Mouse (Mus musculus): ENCODE results near the gene Slc30a3.
A peak's percentile ranks its signal among the peaks of the same experiment; 100 is the strongest.
"Not testable (repeated sequence)": the region's sequence is repeated elsewhere in the genome, so short reads cannot be mapped to it uniquely, and the experiment has no call there.

The Slc30a3 gene

GRCm38 (mm10) chr5:31093151-31094041 lies 14.6 kb downstream of the Slc30a3 start:
- DNase-seq (ENCODE audit: low spot score in 2 of 2) = peak in 1 of 2 experiments; percentile 29

- no peak for DNase-seq (ENCODE audit: low spot score in 2 of 2)
These were observed 15.6 kb downstream of the Slc30a3 start for GRCm38 (mm10) chr5:31092231-31092975.

- DNase-seq (ENCODE audit: low spot score in 2 of 2) = no peak
These were observed 20.9 kb downstream of the Slc30a3 start for GRCm38 (mm10) chr5:31087131-31087530.

GRCm38 (mm10) chr5:31086606-31087005 lies 21.4 kb downstream of the Slc30a3 start:
- no peak for DNase-seq (ENCODE audit: low spot score in 2 of 2)

GRCm38 (mm10) chr5:31083949-31084348 lies 24.1 kb downstream of the Slc30a3 start:
- no peak for DNase-seq (ENCODE audit: low spot score in 2 of 2)

- DNase-seq (ENCODE audit: low spot score in 2 of 2) = no peak
These were observed 25.0 kb downstream of the Slc30a3 start for GRCm38 (mm10) chr5:31082935-31083625.

- DNase-seq (ENCODE audit: low spot score in 2 of 2) = peak in 1 of 2 experiments; percentile 70
These were observed 25.7 kb downstream of the Slc30a3 start for GRCm38 (mm10) chr5:31082355-31082754.

GRCm38 (mm10) chr5:31081386-31081785 lies 26.7 kb downstream of the Slc30a3 start:
- DNase-seq (ENCODE audit: low spot score in 2 of 2) = peak in 1 of 2 experiments; percentile 62

- DNase-seq (ENCODE audit: low spot score in 2 of 2) = no peak
These were observed 27.3 kb downstream of the Slc30a3 start for GRCm38 (mm10) chr5:31080795-31081164.

- DNase-seq (ENCODE audit: low spot score in 2 of 2) = no peak
These were observed 27.8 kb downstream of the Slc30a3 start for GRCm38 (mm10) chr5:31080059-31080794.

- DNase-seq (ENCODE audit: low spot score in 2 of 2) = no peak
These were observed 31.7 kb downstream of the Slc30a3 start for GRCm38 (mm10) chr5:31076346-31076745.

GRCm38 (mm10) chr5:31073176-31073575 lies 34.9 kb downstream of the Slc30a3 start:
- no peak for DNase-seq (ENCODE audit: low spot score in 2 of 2)

GRCm38 (mm10) chr5:31071821-31072220 lies 36.2 kb downstream of the Slc30a3 start:
- DNase-seq (ENCODE audit: low spot score in 2 of 2) = no peak

- DNase-seq (ENCODE audit: low spot score in 2 of 2) = no peak
These were observed 37.0 kb downstream of the Slc30a3 start for GRCm38 (mm10) chr5:31071059-31071458.

- DNase-seq (ENCODE audit: low spot score in 2 of 2) = no peak
These were observed 38.2 kb downstream of the Slc30a3 start for GRCm38 (mm10) chr5:31069810-31070209.

- no peak for DNase-seq (ENCODE audit: low spot score in 2 of 2)
These were observed 52.6 kb downstream of the Slc30a3 start for GRCm38 (mm10) chr5:31055216-31056140.

- peak; percentile 91 to 92 for DNase-seq (ENCODE audit: low spot score in 2 of 2)
These were observed 53.5 kb downstream of the Slc30a3 start, which contains the start of gene Cad for GRCm38 (mm10) chr5:31054261-31055215. Cad (plus strand) TSS chr5:31054780.

- DNase-seq (ENCODE audit: low spot score in 2 of 2) = not testable (repeated sequence)
These were observed 54.3 kb downstream of the Slc30a3 start for GRCm38 (mm10) chr5:31053728-31054127.

GRCm38 (mm10) chr5:31050427-31050826 lies 57.6 kb downstream of the Slc30a3 start:
- DNase-seq (ENCODE audit: low spot score in 2 of 2) = no peak

Data from cerebellum, postnatal 4 days (tissue).